Comparison of ENCODE assay signal across 12 mouse cellular contexts in genomic region chr11:71775056-71775455, GRCm38 (mm10). TPM values are rescaled to one million over a fixed set of nuclear protein-coding genes. Genes with fewer than 3 reads are reported as not detected.
DNase-seq lines count a peak whose midpoint lies in the region; ATAC-seq and TF ChIP-seq lines count a peak whose summit lies in the region.
"Had no signal": no experiment of that assay in that cellular context is flagged by ENCODE, and none has a peak within 500 bp of the region (broad histone marks: within the 10 kb centered on the region; RNA-seq: fewer than 3 reads in every experiment).

No protein-coding gene starts in this region.

- WGBS in forebrain, embryonic 10.5 days, result 78% methylated on average over 6 of the region's 6 CpGs
- WGBS in forebrain, embryonic 16.5 days, result 84% methylated on average over 6 of the region's 6 CpGs
- WGBS in thymus, adult 2 months, result 36% methylated on average over 6 of the region's 6 CpGs

- peaks cover 26% of the 10 kb centered on the region for H3K4me1 ChIP-seq in forebrain, embryonic 10.5 days
- peaks cover 25% of the 10 kb centered on the region for H3K4me1 ChIP-seq in forebrain, embryonic 16.5 days (replicated peaks; ENCODE audit: control insufficient read depth, insufficient read depth, low read length)
- no peaks in the 10 kb centered on the region; the same call in 1 of the 2 replicates for H3K4me1 ChIP-seq in thymus, adult 2 months (replicated peaks; ENCODE audit: control insufficient read depth, insufficient read depth, low read length)

- no peaks in the 10 kb centered on the region for H3K27me3 ChIP-seq in forebrain, embryonic 10.5 days (ENCODE audit: poor library complexity, severe bottlenecking)
- no peaks in the 10 kb centered on the region for H3K27me3 ChIP-seq in forebrain, embryonic 16.5 days (replicated peaks; ENCODE audit: control insufficient read depth, insufficient read depth, low read length)
- H3K27me3 ChIP-seq in thymus, adult 2 months (ENCODE audit: control insufficient read depth, insufficient read depth, low read length), result no peaks in the 10 kb centered on the region

- ATAC-seq in forebrain, embryonic 16.5 days, result no peak
- ATAC-seq: hindbrain, embryonic 16.5 days; liver, embryonic 12.5 days had no signal

- DNase-seq in forebrain, embryonic 10.5 days (ENCODE audit: extremely low spot score, low spot score), result no peak
- peak; percentile 15 for DNase-seq in thymus, postnatal 25 days
- DNase-seq in thymus, adult 2 months, result no peak
- peak; percentile 61 for DNase-seq in kidney, postnatal 14 days
- DNase-seq in naive thymus-derived CD4-positive, alpha-beta T cell, adult 2 months (ENCODE audit: low read depth), result peak; percentile 23
- DNase-seq in cerebellum, postnatal 14 days, result no peak
- no peak for DNase-seq in urinary bladder, postnatal 4 days (ENCODE audit: low spot score in 2 of 2)
- DNase-seq: midbrain, embryonic 14.5 days had no signal

- no peak overlapping the region for H3K9ac ChIP-seq in forebrain, embryonic 16.5 days (replicated peaks; ENCODE audit: low read depth, low read length)
- H3K9ac ChIP-seq: liver, embryonic 12.5 days had no signal

- H3K4me3 ChIP-seq in forebrain, embryonic 10.5 days, result no peak overlapping the region
- no peak overlapping the region for H3K4me3 ChIP-seq in forebrain, embryonic 16.5 days (replicated peaks; ENCODE audit: low read length)
- H3K4me3 ChIP-seq in thymus, adult 2 months (ENCODE audit: control insufficient read depth, insufficient read depth, low read length), result no peak overlapping the region
- H3K4me3 ChIP-seq: liver, embryonic 12.5 days had no signal

- no peaks in the 10 kb centered on the region for H3K9me3 ChIP-seq in forebrain, embryonic 10.5 days
- no peaks in the 10 kb centered on the region for H3K9me3 ChIP-seq in forebrain, embryonic 16.5 days (ENCODE audit: control insufficient read depth, low read length)
- H3K9me3 ChIP-seq: liver, embryonic 12.5 days had no signal

- peaks cover 90% of the 10 kb centered on the region for H3K36me3 ChIP-seq in forebrain, embryonic 10.5 days (replicated peaks)
- H3K36me3 ChIP-seq in forebrain, embryonic 16.5 days (ENCODE audit: control insufficient read depth, insufficient read depth), result peaks cover 3% of the 10 kb centered on the region; the same call in 1 of the 2 replicates
- no peaks in the 10 kb centered on the region for H3K36me3 ChIP-seq in thymus, adult 2 months (ENCODE audit: control insufficient read depth, insufficient read depth, low read length)
- H3K36me3 ChIP-seq: liver, embryonic 12.5 days had no signal

- TF ChIP-seq POLR2A in thymus, adult 2 months (IDR thresholded peaks at IDR 0.05; ENCODE audit: control insufficient read depth, extremely low read depth, insufficient read depth, low read length, poor library complexity), result no peak

- TF ChIP-seq CTCF in thymus, adult 2 months (IDR thresholded peaks at IDR 0.05; ENCODE audit: borderline replicate concordance, control insufficient read depth, extremely low read depth, insufficient read depth, low read length, poor library complexity), result no peak

- 0 out of 2 replicates have a peak overlapping the region, but pooled peaks have one; percentile 46 for H3K27ac ChIP-seq in forebrain, embryonic 10.5 days
- H3K27ac ChIP-seq in forebrain, embryonic 16.5 days (ENCODE audit: low read length), result no peak overlapping the region
- H3K27ac ChIP-seq in thymus, adult 2 months (ENCODE audit: control insufficient read depth, insufficient read depth, low read length), result no peak overlapping the region
- H3K27ac ChIP-seq: liver, embryonic 12.5 days had no signal

- H3K4me2 ChIP-seq in forebrain, embryonic 16.5 days (ENCODE audit: low read length), result no peak overlapping the region
- H3K4me2 ChIP-seq: liver, embryonic 12.5 days had no signal

RNA-seq across cellular contexts. Expression of gene Wscd1, which starts 25.3 kb away (rescaled TPM):
- 41.0 and 47.5 TPM in 2 replicates for polyA plus RNA-seq in forebrain, embryonic 10.5 days (2016; fragmentation: Nextera tagmentation; extraction: Ambion mirVana)
- polyA plus RNA-seq in forebrain, embryonic 16.5 days (2015; fragmentation: Nextera tagmentation; extraction: Ambion mirVana), result 52.7 and 59.4 TPM in 2 replicates
- polyA plus RNA-seq in thymus, adult 2 months (2012; rRNA removed), result 13.6 and 16.6 TPM in 2 replicates
- polyA plus RNA-seq: C2C12 had no signal

Comparison
In these comparisons a context has a peak if more than half of its experiments do, and no peak if none do; other contexts are left out.
1. DNase-seq: peak in thymus, postnatal 25 days (single experiment), kidney, postnatal 14 days (single experiment) and naive thymus-derived CD4-positive, alpha-beta T cell, adult 2 months (single experiment); none in forebrain, embryonic 10.5 days (single experiment), thymus, adult 2 months (single experiment), cerebellum, postnatal 14 days (0 of 2) and urinary bladder, postnatal 4 days (0 of 2).